Mouse (Mus musculus) ES-E14 (cell line): ENCODE measurements at regions not wholly inside any gene's neighbourhood (a gene's known extent, or its start where the extent isn't known, plus 50 kb on each side); places are given as distances from the start of the nearest gene placed in this dataset.

Experiments
- CHD2 ChIP-seq: IDR thresholded peaks from 2 replicates; pipeline ENCODE4 v1.6.1; 2014; ENCODE audit warnings: mild to moderate bottlenecking, low read depth, low read length, inconsistent platforms
- HCFC1 ChIP-seq: IDR thresholded peaks from 2 replicates; pipeline ENCODE4 v1.6.1; 2012; ENCODE audit warnings: low read length, inconsistent platforms, borderline replicate concordance; ENCODE audit not compliant: insufficient read depth
- MAFK ChIP-seq: IDR thresholded peaks from 2 replicates; pipeline ENCODE4 v1.6.1; 2014; ENCODE audit warnings: mild to moderate bottlenecking, low read depth, low read length, inconsistent platforms; ENCODE audit not compliant: insufficient read depth
- ZC3H11A ChIP-seq: IDR thresholded peaks from 2 replicates; pipeline ENCODE4 v1.6.1; 2012; ENCODE audit warnings: low read depth, mild to moderate bottlenecking, inconsistent platforms, low read length, borderline replicate concordance
- ZNF384 ChIP-seq: IDR thresholded peaks from 2 replicates; pipeline ENCODE4 v1.6.1; 2012; ENCODE audit warnings: low read depth, low read length, inconsistent platforms

DNA sequence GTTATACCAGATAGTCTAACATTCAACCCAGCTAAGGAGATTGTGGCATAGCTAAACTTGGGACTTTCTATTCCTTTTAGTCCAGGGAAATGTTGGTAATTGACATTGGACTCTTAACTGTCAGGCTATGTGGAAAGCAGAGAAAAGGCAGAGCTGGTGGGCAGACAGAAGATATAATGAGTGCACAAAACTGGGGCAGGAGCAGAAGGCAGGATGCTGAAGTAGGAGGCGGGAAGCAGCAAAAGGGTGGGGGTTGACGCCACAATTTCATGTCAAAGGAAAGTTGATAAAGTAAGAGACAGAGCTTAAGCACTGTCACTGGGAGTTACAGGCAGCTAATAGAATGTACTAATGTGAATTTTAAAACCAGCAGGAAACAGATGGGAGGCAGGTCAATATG is 232.7 kb downstream of the Tox3 start:
- TF ChIP-seq CHD2, result no peak
- no peak for TF ChIP-seq HCFC1
- no peak for TF ChIP-seq ZC3H11A
- no peak for TF ChIP-seq MAFK
- TF ChIP-seq ZNF384, result no peak
